Mouse (Mus musculus): ENCODE data around the gene Brpf3. TPM values are rescaled to one million over a fixed set of nuclear protein-coding genes. Genes with fewer than 3 reads are reported as not detected.

The Brpf3 gene
- total and polyA plus RNA-seq, 3 experiments, result 0.40 to 12.1 (median 1.5) TPM

- Histone ChIP-seq H3K4me1 (ENCODE audit: control insufficient read depth in 1 of 2, insufficient read depth in 2 of 2) (peaks cover 5 to 28% of the 10 kb centered on the region in 2 experiments), H3K36me3 (replicated peaks in 1 of 2; ENCODE audit: control insufficient read depth in 1 of 2, insufficient read depth in 1 of 2, low read length in 1 of 2) (peaks cover 26 to 80% of the 10 kb centered on the region in 2 experiments), H3K27me3 (replicated peaks) (no peaks in the 10 kb centered on the region), H3K4me3 (replicated peaks in 1 of 3; ENCODE audit: low read depth in 2 of 3, low read length in 2 of 3, poor library complexity in 1 of 3) (no peak overlapping the region), H3K9me3 (replicated peaks; ENCODE audit: low read length) (no peaks in the 10 kb centered on the region), H3K4me2 (ENCODE audit: insufficient read depth, low read depth, poor library complexity, severe bottlenecking) (no peak overlapping the region), H3K79me2 (replicated peaks; ENCODE audit: control insufficient read depth, extremely low read depth, insufficient read depth, poor library complexity, severe bottlenecking) (no peaks in the 10 kb centered on the region), H3K9ac (ENCODE audit: insufficient read depth, low read depth) (no peak overlapping the region), H3K27ac (ENCODE audit: insufficient read depth, low read depth) (no peak overlapping the region)
- no peak for DNase-seq (ENCODE audit: extremely low read depth)
- dilution Hi-C loops (cut with MboI; ENCODE audit: extremely low pct_ligation_motif_present, extremely low pct_unique_long_range_greater_than_20kb, low sequenced_read_pairs), result no loop called here
- TF ChIP-seq IRF4 (IDR thresholded peaks at IDR 0.05; ENCODE audit: low read depth, low read length) (no peak), MAX (IDR thresholded peaks at IDR 0.05; ENCODE audit: low read length) (no peak), CTCF (conservative IDR thresholded peaks at IDR 0.05 in 1 of 2, IDR thresholded peaks at IDR 0.05 in 1 of 2; ENCODE audit: low read depth in 2 of 2, low read length in 2 of 2) (no peak)
- in situ Hi-C loops (cut with MboI; ENCODE audit: low pct_ligation_motif_present, low pct_unique_long_range_greater_than_20kb, low sequenced_read_pairs), result no loop called here
These were observed 28.2 kb downstream of the Brpf3 start for GRCm38 (mm10) chr17:28829120-28829519.

GRCm38 (mm10) chr17:28831065-28831464, 30.2 kb downstream of the Brpf3 start:
- in situ Hi-C loops (cut with MboI; ENCODE audit: low pct_ligation_motif_present, low pct_unique_long_range_greater_than_20kb, low sequenced_read_pairs), result no loop called here
- Histone ChIP-seq H3K4me3 (replicated peaks in 1 of 3; ENCODE audit: low read depth in 2 of 3, low read length in 2 of 3, poor library complexity in 1 of 3) (no peak overlapping the region), H3K4me2 (ENCODE audit: insufficient read depth, low read depth, poor library complexity, severe bottlenecking) (no peak overlapping the region), H3K27me3 (replicated peaks) (no peaks in the 10 kb centered on the region), H3K79me2 (replicated peaks; ENCODE audit: control insufficient read depth, extremely low read depth, insufficient read depth, poor library complexity, severe bottlenecking) (no peaks in the 10 kb centered on the region), H3K27ac (ENCODE audit: insufficient read depth, low read depth) (no peak overlapping the region), H3K9ac (ENCODE audit: insufficient read depth, low read depth) (no peak overlapping the region), H3K4me1 (ENCODE audit: control insufficient read depth in 1 of 2, insufficient read depth in 2 of 2) (peaks cover 5 to 26% of the 10 kb centered on the region in 2 experiments), H3K9me3 (replicated peaks; ENCODE audit: low read length) (no peaks in the 10 kb centered on the region), H3K36me3 (replicated peaks in 1 of 2; ENCODE audit: control insufficient read depth in 1 of 2, insufficient read depth in 1 of 2, low read length in 1 of 2) (peaks cover 19 to 71% of the 10 kb centered on the region in 2 experiments)
- TF ChIP-seq NELFE (IDR thresholded peaks at IDR 0.05; ENCODE audit: low read depth, low read length) (no peak), USF1 (IDR thresholded peaks at IDR 0.05; ENCODE audit: low read depth, low read length) (no peak), RCOR1 (conservative IDR thresholded peaks at IDR 0.05; ENCODE audit: low read depth, low read length) (no peak), MAX (IDR thresholded peaks at IDR 0.05; ENCODE audit: low read length) (no peak), ZKSCAN1 (IDR thresholded peaks at IDR 0.05; ENCODE audit: borderline replicate concordance, low read depth, low read length) (no peak), MAZ (IDR thresholded peaks at IDR 0.05; ENCODE audit: low read depth, low read length) (no peak), ELF1 (IDR thresholded peaks at IDR 0.05; ENCODE audit: low read depth, low read length) (no peak), POLR2A (IDR thresholded peaks at IDR 0.05; ENCODE audit: low read depth, low read length) (no peak), EP300 (IDR thresholded peaks at IDR 0.05; ENCODE audit: low read length) (no peak), HCFC1 (IDR thresholded peaks at IDR 0.05; ENCODE audit: low read depth, low read length) (no peak), MYC (IDR thresholded peaks at IDR 0.05; ENCODE audit: low read depth, low read length) (no peak), USF2 (conservative IDR thresholded peaks at IDR 0.05; ENCODE audit: low read depth, low read length) (no peak), ZC3H11A (IDR thresholded peaks at IDR 0.05; ENCODE audit: low read depth, low read length) (no peak)
- dilution Hi-C loops (cut with MboI; ENCODE audit: extremely low pct_ligation_motif_present, extremely low pct_unique_long_range_greater_than_20kb, low sequenced_read_pairs), result no loop called here
- DNase-seq (ENCODE audit: extremely low read depth), result no peak

GRCm38 (mm10) chr17:28832040-28832439, 31.1 kb downstream of the Brpf3 start:
- Histone ChIP-seq H3K36me3 (replicated peaks in 1 of 2; ENCODE audit: control insufficient read depth in 1 of 2, insufficient read depth in 1 of 2, low read length in 1 of 2) (peaks cover 16 to 73% of the 10 kb centered on the region in 2 experiments), H3K4me1 (ENCODE audit: control insufficient read depth in 1 of 2, insufficient read depth in 2 of 2) (peaks cover 0 to 20% of the 10 kb centered on the region in 2 experiments; a peak in 3 of 4 replicates), H3K4me2 (ENCODE audit: insufficient read depth, low read depth, poor library complexity, severe bottlenecking) (no peak overlapping the region)

More at GRCm38 (mm10) chr17:28832040-28832439, 31.1 kb downstream of the Brpf3 start:
- Histone ChIP-seq H3K27ac (ENCODE audit: insufficient read depth, low read depth) (no peak overlapping the region), H3K79me2 (replicated peaks; ENCODE audit: control insufficient read depth, extremely low read depth, insufficient read depth, poor library complexity, severe bottlenecking) (no peaks in the 10 kb centered on the region), H3K27me3 (replicated peaks) (no peaks in the 10 kb centered on the region), H3K4me3 (replicated peaks in 1 of 3; ENCODE audit: low read depth in 2 of 3, low read length in 2 of 3, poor library complexity in 1 of 3) (no peak overlapping the region), H3K9me3 (replicated peaks; ENCODE audit: low read length) (no peaks in the 10 kb centered on the region), H3K9ac (ENCODE audit: insufficient read depth, low read depth) (no peak overlapping the region)
- TF ChIP-seq NRF1 (IDR thresholded peaks at IDR 0.05; ENCODE audit: low read depth, low read length) (no peak), ETS1 (conservative IDR thresholded peaks at IDR 0.05; ENCODE audit: low read depth, low read length) (no peak), USF2 (conservative IDR thresholded peaks at IDR 0.05; ENCODE audit: low read depth, low read length) (no peak), PAX5 (IDR thresholded peaks at IDR 0.05; ENCODE audit: low read length) (no peak), MAZ (IDR thresholded peaks at IDR 0.05; ENCODE audit: low read depth, low read length) (no peak), USF1 (IDR thresholded peaks at IDR 0.05; ENCODE audit: low read depth, low read length) (no peak), KAT2A (IDR thresholded peaks at IDR 0.05; ENCODE audit: insufficient replicate concordance, low read length) (no peak), CTCF (conservative IDR thresholded peaks at IDR 0.05 in 1 of 2, IDR thresholded peaks at IDR 0.05 in 1 of 2; ENCODE audit: low read depth in 2 of 2, low read length in 2 of 2) (no peak), MEF2A (IDR thresholded peaks at IDR 0.05; ENCODE audit: borderline replicate concordance, low read depth, low read length) (no peak), SIN3A (IDR thresholded peaks at IDR 0.05; ENCODE audit: low read length) (no peak), TCF12 (IDR thresholded peaks at IDR 0.05; ENCODE audit: low read depth, low read length) (no peak), TBP (conservative IDR thresholded peaks at IDR 0.05; ENCODE audit: low read depth, low read length) (no peak), CHD2 (IDR thresholded peaks at IDR 0.05; ENCODE audit: low read length) (no peak), GABPA (IDR thresholded peaks at IDR 0.05; ENCODE audit: insufficient replicate concordance, low read depth, low read length) (no peak), ZKSCAN1 (IDR thresholded peaks at IDR 0.05; ENCODE audit: borderline replicate concordance, low read depth, low read length) (no peak), MAX (IDR thresholded peaks at IDR 0.05; ENCODE audit: low read length) (no peak)
- in situ Hi-C loops (cut with MboI; ENCODE audit: low pct_ligation_motif_present, low pct_unique_long_range_greater_than_20kb, low sequenced_read_pairs) (no loop called here), dilution Hi-C loops (cut with MboI; ENCODE audit: extremely low pct_ligation_motif_present, extremely low pct_unique_long_range_greater_than_20kb, low sequenced_read_pairs) (no loop called here)
- DNase-seq (ENCODE audit: extremely low read depth), result no peak
